Mouse (Mus musculus): Measurements from ENCODE around the gene Prss21. TPM values are rescaled to one million over a fixed set of nuclear protein-coding genes. Genes with fewer than 3 reads are reported as not detected.

Gene Prss21
- polyA plus RNA-seq, 1 experiment from 2014 or later: not detected

DNA sequence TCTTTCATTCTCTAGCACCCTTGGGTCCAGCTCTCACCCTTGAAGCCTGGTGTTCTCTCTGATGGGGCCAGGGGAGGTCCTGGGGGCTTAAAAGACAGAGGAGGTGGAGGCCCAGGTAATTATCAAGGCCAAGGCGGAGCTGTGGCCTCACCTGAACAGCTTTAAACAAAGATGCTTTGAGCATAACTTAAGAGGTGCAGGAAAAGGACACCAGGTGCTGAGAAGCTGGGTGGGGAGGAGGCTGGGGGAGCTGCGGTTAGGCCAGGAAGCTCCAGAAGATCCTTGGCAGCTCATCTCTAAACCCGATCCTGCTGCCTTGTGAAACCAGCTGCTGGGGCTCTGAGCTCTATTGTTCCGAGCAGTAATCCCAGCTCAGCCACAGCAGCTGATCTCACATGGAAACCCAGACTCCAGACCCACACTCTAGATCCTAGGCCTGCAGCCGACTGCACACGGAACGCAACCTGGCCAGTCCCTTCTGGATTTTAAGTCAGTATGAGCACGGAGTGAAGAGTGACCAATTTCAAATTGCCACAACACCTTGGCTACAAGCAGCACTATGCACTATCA lies 31.8 kb upstream of the Prss21 start, which contains the start of gene Prss33:
TSS of gene Prss33 (minus strand) at position 51 of the 570 bp plus-strand sequence.
- no peaks in the 10 kb centered on the region for H3K4me1 ChIP-seq
- no peak within 1 kb of the TSS for H3K4me3 ChIP-seq
- no peaks in the 10 kb centered on the region for H3K9me3 ChIP-seq
- no peak within 1 kb of the TSS for H3K9ac ChIP-seq
- peaks cover 61% of the 10 kb centered on the region for H3K27me3 ChIP-seq (replicated peaks)
- H3K36me3 ChIP-seq: no peaks in the 10 kb centered on the region
- no peak within 1 kb of the TSS for H3K4me2 ChIP-seq
- 65% methylated on average over 8 of the region's 8 CpGs for WGBS
- H3K27ac ChIP-seq (replicated peaks): no peak within 1 kb of the TSS
- no peak for ATAC-seq (ENCODE audit: extremely low read depth, insufficient number of reproducible peaks, low FRiP score, low TSS enrichment)

DNA sequence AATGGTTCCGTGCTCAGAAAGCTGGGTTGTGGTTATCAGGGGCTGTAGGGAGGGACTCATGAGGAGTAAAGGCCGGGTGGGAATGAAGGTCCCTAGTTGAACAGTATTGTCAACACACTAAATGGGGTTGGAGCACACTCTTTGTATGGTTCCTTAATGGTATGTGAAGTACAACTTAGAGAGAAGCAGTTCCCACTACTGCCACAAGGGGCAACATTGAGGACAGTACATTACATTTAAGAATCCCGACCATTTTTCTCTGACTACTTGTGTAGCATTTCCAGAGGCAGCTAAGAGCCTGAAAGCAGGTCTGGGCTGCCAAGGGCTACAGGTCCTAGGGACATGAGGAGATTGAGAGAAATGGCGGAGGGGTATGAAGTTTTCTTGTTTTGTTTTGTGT lies 26.7 kb upstream of the Prss21 start:
- H3K36me3 ChIP-seq: no peaks in the 10 kb centered on the region
- no peak overlapping the region for H3K9ac ChIP-seq
- no peak overlapping the region for H3K4me3 ChIP-seq
- peaks cover 9% of the 10 kb centered on the region; the same call in 1 of the 2 replicates for H3K4me1 ChIP-seq
- 27% methylated on average over 4 of the region's 4 CpGs for WGBS
- ATAC-seq (ENCODE audit: extremely low read depth, insufficient number of reproducible peaks, low FRiP score, low TSS enrichment): no peak
- H3K4me2 ChIP-seq: no peak overlapping the region
- H3K27ac ChIP-seq (replicated peaks): no peak overlapping the region
- H3K27me3 ChIP-seq (replicated peaks): peaks cover 26% of the 10 kb centered on the region
- H3K9me3 ChIP-seq: no peaks in the 10 kb centered on the region

DNA sequence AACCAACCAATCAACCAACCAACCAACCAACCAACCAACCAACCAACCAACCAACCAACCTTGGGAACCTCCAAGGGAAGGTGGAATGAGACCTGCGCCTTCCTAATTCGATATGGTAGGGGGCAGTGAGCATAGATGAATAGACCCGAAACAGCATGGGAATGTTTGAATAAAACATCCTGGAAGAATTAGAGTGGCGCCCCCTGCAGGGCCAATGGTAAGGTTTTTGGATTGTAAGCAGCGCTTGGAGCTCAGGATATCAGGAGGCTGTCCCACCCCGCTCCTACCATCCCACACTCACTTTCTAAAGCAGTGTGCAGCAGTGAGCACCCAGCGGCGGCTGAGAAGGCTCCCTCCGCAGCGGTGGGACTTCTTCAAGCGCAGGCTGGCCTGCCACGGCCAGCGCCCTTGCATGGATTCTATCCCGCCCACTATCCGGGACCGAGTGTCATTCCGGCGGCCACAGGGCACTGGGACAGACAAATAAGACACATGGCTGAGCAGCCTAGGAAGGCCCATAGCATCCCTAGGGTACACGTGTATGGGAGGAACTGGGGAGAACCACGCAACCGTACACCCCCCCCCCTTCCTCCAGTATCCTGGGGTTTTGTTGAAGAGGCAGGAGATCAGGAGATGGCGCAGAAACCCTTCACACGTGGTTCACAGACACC lies 24.6 kb upstream of the Prss21 start:
- Histone ChIP-seq H3K27me3 (replicated peaks) (peaks cover 13% of the 10 kb centered on the region), H3K36me3 (no peaks in the 10 kb centered on the region), H3K4me1 (peaks cover 9% of the 10 kb centered on the region; the same call in 1 of the 2 replicates), H3K4me2 (peak overlapping the region; percentile 55), H3K9me3 (no peaks in the 10 kb centered on the region), H3K9ac (no peak overlapping the region), H3K27ac (replicated peaks) (no peak overlapping the region), H3K4me3 (peak overlapping the region; percentile 24; the same call in 1 of the 2 replicates)
- no peak for ATAC-seq (ENCODE audit: extremely low read depth, insufficient number of reproducible peaks, low FRiP score, low TSS enrichment)
- WGBS: 37% methylated on average over 23 of the region's 23 CpGs

DNA sequence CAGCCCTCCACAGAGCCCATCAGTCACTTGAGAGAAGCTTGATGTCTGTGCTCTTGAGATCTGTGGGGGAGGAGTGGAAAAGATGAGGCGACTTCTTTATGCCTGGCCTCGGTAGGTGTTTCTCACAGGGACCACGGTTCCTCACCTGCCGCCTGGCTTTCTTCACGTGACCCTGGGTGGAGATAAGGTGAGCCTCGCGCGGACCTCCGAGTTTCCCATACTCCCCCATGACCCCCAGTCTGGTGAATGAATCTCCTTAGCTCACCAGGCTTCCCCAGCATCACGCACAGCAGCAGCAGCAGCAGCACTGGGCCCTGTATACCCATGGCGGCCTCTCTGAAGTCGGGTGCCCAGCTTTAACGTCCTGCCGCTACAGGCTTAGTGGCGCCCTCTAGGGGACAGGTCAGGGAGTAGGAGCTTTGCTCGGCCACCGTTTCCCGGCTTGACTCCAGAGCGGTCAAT lies 24.0 kb upstream of the Prss21 start, which contains the start of the genes Prss32 and Prss41:
TSS of gene Prss32 (plus strand) at position 44 of the 462 bp plus-strand sequence.
TSS of gene Prss41 (minus strand) at position 361 of the 462 bp plus-strand sequence.
- ATAC-seq (ENCODE audit: extremely low read depth, insufficient number of reproducible peaks, low FRiP score, low TSS enrichment): no peak
- 7% methylated on average over 19 of the region's 19 CpGs for WGBS
- peaks cover 13% of the 10 kb centered on the region for H3K27me3 ChIP-seq (replicated peaks)
- H3K4me2 ChIP-seq: peak within 1 kb of the TSS; percentile 55
- peak within 1 kb of the TSS; percentile 33; the same call in 1 of the 2 replicates for H3K9ac ChIP-seq
- peaks cover 9% of the 10 kb centered on the region; the same call in 1 of the 2 replicates for H3K4me1 ChIP-seq
- H3K36me3 ChIP-seq: no peaks in the 10 kb centered on the region
- no peak within 1 kb of the TSS for H3K27ac ChIP-seq (replicated peaks)
- H3K9me3 ChIP-seq: no peaks in the 10 kb centered on the region
- H3K4me3 ChIP-seq: peak within 1 kb of the TSS; percentile 24

DNA sequence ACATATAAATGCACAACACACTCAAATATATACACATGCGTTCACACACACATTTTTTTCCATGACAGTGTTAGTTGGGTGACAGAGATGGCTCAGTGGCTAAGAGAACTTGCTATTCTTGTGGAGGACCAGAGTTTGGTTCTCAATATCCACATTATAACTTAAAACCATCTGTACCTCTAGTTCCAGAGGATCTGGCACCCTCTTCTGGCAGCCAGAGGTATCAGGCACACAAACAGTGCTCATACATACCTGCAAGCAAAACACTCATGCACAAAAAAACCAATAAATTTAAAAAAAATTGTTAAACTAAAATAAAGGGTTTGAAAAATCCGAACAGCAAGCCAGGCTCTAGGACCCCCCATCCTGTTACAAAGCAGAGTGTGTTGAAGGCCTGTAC lies 17.8 kb upstream of the Prss21 start:
- no peak for ATAC-seq (ENCODE audit: extremely low read depth, insufficient number of reproducible peaks, low FRiP score, low TSS enrichment)
- Histone ChIP-seq H3K9me3 (no peaks in the 10 kb centered on the region), H3K27me3 (replicated peaks) (no peaks in the 10 kb centered on the region), H3K4me2 (no peak overlapping the region), H3K4me3 (no peak overlapping the region), H3K27ac (replicated peaks) (no peak overlapping the region), H3K4me1 (peaks cover 8% of the 10 kb centered on the region), H3K9ac (no peak overlapping the region), H3K36me3 (no peaks in the 10 kb centered on the region)
- WGBS: 57% methylated on average over 2 of the region's 2 CpGs

DNA sequence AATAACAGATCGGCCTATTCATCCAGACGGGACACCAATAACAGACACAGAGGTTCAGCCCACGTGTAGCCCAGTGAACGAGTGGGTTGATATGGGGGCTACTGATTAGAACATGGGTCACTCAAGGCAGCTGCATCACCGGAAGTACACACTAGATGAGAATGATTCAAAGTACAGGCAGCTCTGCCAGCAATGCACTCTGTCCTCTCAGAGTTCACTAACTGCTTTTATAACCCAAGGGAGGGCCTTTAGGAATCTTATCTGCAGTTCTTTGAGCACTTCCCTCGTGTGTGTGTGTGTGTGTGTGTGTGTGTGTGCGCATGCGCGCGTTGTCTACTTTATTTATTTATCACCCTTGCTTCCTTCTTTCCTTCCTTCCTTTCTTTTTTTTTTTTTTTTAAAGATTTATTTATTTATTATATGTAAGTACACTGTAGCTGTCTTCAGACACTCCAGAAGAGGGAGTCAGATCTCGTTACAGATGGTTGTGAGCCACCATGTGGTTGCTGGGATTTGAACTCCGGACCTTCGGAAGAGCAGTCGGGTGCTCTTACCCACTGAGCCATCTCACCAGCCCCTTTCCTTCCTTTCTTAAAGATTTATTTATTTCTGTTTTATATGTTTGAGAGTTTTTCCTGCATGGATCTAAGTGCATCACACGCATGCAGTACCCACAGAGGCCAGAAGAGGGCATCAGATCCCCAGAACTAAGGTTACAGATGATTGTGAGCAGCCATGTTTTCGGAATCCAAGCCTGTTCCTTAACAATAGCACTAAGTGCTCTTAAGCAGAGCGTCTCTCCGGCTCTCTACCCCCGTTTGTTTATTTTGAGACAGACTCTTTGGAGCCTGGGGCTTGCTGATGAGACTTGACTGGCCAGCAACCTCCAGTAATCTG lies 16.8 kb upstream of the Prss21 start:
- H3K27ac ChIP-seq (replicated peaks): no peak overlapping the region
- H3K36me3 ChIP-seq: no peaks in the 10 kb centered on the region
- H3K4me1 ChIP-seq: peaks cover 8% of the 10 kb centered on the region
- no peak overlapping the region for H3K9ac ChIP-seq
- H3K27me3 ChIP-seq (replicated peaks): no peaks in the 10 kb centered on the region
- no peak for ATAC-seq (ENCODE audit: extremely low read depth, insufficient number of reproducible peaks, low FRiP score, low TSS enrichment)
- no peaks in the 10 kb centered on the region for H3K9me3 ChIP-seq
- H3K4me2 ChIP-seq: no peak overlapping the region
- WGBS: 44% methylated on average over 18 of the region's 19 CpGs
- no peak overlapping the region for H3K4me3 ChIP-seq

DNA sequence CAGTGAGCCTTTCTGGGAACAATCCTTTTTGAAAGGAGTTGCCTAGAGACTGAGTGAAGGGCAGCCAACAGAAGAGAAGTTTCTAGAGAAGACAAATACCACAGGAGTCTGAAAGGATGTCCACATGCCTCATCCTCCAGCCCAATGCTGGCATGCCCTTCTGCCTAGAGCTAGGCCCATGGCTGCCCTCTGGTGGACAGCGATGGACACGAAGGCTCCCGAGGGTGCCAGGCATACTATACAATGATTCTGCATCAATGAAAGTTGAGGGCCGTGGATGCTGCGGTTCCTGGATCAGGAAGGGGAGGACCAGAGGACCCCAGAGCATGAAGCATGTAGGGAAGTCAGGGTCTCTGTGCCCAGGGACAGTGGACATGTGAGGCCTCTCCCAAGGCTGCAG lies 14.6 kb upstream of the Prss21 start:
- Histone ChIP-seq H3K4me3 (no peak overlapping the region), H3K4me2 (no peak overlapping the region), H3K4me1 (peaks cover 8% of the 10 kb centered on the region), H3K9me3 (no peaks in the 10 kb centered on the region), H3K36me3 (no peaks in the 10 kb centered on the region), H3K27ac (replicated peaks) (no peak overlapping the region), H3K27me3 (replicated peaks) (no peaks in the 10 kb centered on the region), H3K9ac (no peak overlapping the region)
- 28% methylated on average over 5 of the region's 5 CpGs for WGBS
- no peak for ATAC-seq (ENCODE audit: extremely low read depth, insufficient number of reproducible peaks, low FRiP score, low TSS enrichment)

DNA sequence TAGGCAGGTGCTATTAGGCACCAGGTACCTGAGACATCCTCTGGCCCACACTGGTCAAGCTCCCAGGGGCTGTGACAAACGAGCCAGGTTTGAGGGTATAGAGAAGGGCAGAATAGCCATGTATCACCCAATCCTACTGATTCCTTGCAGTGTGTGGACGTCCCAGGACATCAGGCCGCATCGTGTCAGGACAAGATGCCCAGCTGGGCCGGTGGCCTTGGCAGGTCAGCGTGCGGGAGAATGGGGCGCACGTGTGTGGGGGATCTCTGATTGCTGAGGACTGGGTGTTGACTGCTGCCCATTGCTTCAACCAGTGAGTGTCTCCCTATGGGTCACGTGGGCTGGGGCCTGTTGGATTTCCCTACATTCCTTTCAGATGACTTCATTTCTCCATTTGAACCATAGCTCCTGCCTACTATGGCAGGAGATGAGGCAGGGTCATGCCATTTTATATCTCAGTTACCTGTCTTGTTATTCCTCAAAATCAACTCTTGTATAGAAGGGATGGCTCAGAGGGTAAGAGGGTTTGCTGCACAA lies 13.6 kb upstream of the Prss21 start:
- Histone ChIP-seq H3K9me3 (no peaks in the 10 kb centered on the region), H3K4me1 (peaks cover 8% of the 10 kb centered on the region), H3K27me3 (replicated peaks) (peaks cover 2% of the 10 kb centered on the region; the same call in 1 of the 2 replicates), H3K27ac (replicated peaks) (no peak overlapping the region), H3K36me3 (no peaks in the 10 kb centered on the region), H3K9ac (no peak overlapping the region), H3K4me3 (no peak overlapping the region), H3K4me2 (no peak overlapping the region)
- WGBS: 62% methylated on average over 10 of the region's 10 CpGs
- no peak for ATAC-seq (ENCODE audit: extremely low read depth, insufficient number of reproducible peaks, low FRiP score, low TSS enrichment)

DNA sequence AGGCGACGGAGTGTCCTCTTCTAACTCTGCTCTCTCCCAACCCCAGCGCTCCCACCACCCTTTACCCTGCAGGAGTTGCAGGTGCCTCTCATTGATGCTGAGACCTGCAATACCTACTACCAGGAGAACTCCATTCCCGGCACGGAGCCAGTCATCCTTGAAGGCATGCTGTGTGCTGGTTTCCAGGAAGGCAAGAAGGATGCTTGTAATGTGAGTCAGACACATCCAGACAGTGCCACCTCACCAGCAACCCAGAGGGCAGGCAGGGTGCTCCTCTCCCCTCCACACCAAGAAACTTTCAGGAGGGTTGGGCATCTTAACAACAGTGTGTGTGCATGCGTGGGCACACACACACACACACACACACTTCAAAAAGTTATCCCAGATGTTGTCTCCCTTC lies 10.7 kb upstream of the Prss21 start:
- Histone ChIP-seq H3K27me3 (replicated peaks) (peaks cover 3% of the 10 kb centered on the region; the same call in 1 of the 2 replicates), H3K9ac (no peak overlapping the region), H3K27ac (replicated peaks) (no peak overlapping the region), H3K9me3 (no peaks in the 10 kb centered on the region), H3K36me3 (no peaks in the 10 kb centered on the region), H3K4me2 (no peak overlapping the region), H3K4me1 (peaks cover 8% of the 10 kb centered on the region), H3K4me3 (no peak overlapping the region)
- ATAC-seq (ENCODE audit: extremely low read depth, insufficient number of reproducible peaks, low FRiP score, low TSS enrichment): no peak
- 78% methylated on average over 6 of the region's 6 CpGs for WGBS

DNA sequence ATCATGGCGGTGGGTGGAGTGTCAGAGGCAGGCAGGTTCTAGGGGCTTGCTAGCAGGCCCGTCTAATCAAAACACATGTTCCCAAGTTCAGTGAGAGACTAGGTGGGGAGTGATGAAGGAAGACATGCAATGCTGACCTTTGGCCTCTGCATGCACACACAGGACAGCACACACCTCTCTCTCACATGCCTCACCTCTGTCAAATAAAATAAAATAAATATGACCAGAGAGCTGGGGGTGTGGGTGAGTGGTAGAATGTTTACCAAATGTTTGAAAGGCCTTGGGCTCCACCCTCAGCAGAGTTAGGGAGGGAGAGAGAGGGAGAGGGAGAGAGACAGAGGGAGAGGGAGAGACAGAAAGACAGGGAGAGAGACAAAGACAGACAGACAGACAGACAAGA lies 9.9 kb upstream of the Prss21 start:
- H3K27me3 ChIP-seq (replicated peaks): peaks cover 3% of the 10 kb centered on the region; the same call in 1 of the 2 replicates
- H3K27ac ChIP-seq (replicated peaks): no peak overlapping the region
- peaks cover 8% of the 10 kb centered on the region for H3K4me1 ChIP-seq
- WGBS: 60% methylated on average over 2 of the region's 2 CpGs
- H3K4me2 ChIP-seq: no peak overlapping the region
- ATAC-seq (ENCODE audit: extremely low read depth, insufficient number of reproducible peaks, low FRiP score, low TSS enrichment): no peak
- no peaks in the 10 kb centered on the region for H3K9me3 ChIP-seq
- no peak overlapping the region for H3K4me3 ChIP-seq
- no peak overlapping the region for H3K9ac ChIP-seq
- H3K36me3 ChIP-seq: no peaks in the 10 kb centered on the region

DNA sequence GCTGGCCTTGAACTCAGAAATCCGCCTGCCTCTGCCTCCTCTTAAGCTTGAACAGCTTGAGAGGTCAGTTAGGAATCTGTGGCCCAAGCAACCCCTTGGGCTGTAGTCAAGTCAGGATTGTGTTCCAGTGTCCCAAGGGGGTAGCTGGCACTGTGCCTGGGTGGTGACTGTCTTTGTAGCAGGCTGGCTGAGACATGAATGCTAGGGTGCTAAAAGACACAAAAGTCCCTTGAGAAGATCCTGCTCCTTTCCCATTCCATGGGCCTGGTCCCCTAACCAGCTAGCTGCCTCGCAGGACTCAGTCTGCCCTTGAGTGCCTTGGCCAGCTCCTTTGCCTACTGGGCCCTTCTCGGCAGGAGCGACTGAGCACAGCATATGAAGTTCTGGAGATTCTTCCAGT lies 4.9 kb upstream of the Prss21 start:
- Histone ChIP-seq H3K9me3 (peaks cover 5% of the 10 kb centered on the region; the same call in 1 of the 2 replicates), H3K27me3 (replicated peaks) (peaks cover 3% of the 10 kb centered on the region; the same call in 1 of the 2 replicates), H3K36me3 (no peaks in the 10 kb centered on the region), H3K4me1 (no peaks in the 10 kb centered on the region), H3K4me2 (no peak overlapping the region), H3K9ac (no peak overlapping the region), H3K4me3 (no peak overlapping the region), H3K27ac (replicated peaks) (no peak overlapping the region)
- 83% methylated on average over 4 of the region's 4 CpGs for WGBS
- no peak for ATAC-seq (ENCODE audit: extremely low read depth, insufficient number of reproducible peaks, low FRiP score, low TSS enrichment)

Data from heart, embryonic 13.5 days (tissue).